Mouse (Mus musculus): ENCODE data around the gene Trim8.

- TF ChIP-seq CTCF (IDR thresholded peaks at IDR 0.05; ENCODE audit: low read depth) (no peak), EP300 (IDR thresholded peaks at IDR 0.05; ENCODE audit: low read depth) (no peak)
Observed at GRCm38 (mm10) chr19:46452916-46453315, 48.6 kb upstream of the Trim8 start.
